Mouse (Mus musculus) right cerebral cortex, postnatal 4 days (tissue): ENCODE data around the gene Mmp19.
"Not testable (repeated sequence)": the region's sequence is repeated elsewhere in the genome, so short reads cannot be mapped to it uniquely, and the experiment has no call there.

Experiments
- DNase-seq: peaks from one replicate; pipeline ENCODE4 v3.0.0-alpha.2; 2022

The Mmp19 gene

DNA sequence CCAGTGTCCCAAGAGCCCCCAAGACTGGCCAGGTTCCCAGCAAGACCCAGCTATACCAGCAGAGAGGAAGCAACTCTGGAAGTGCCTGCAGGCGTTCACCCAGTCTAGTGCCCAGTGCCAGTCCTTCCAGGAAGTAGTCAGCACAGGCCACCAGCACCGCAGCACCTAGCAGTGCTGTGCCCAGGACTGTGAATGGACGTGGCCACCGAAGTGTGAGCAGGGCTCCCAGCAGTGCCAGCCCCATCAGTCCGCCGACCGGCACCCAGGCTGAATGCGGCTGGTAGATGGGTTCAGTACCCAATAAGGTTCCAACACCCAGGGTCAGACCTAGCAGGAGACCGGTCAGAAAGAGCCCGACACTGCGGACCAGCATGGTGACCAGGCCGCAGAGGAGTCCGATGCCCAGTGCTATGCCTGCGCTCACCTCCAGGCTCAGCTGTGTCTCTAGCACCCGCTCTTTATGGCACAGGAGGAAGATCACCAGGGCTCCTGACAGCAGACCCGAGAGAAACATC, 11.3 kb downstream of the Mmp19 start:
- DNase-seq, result no peak

DNA sequence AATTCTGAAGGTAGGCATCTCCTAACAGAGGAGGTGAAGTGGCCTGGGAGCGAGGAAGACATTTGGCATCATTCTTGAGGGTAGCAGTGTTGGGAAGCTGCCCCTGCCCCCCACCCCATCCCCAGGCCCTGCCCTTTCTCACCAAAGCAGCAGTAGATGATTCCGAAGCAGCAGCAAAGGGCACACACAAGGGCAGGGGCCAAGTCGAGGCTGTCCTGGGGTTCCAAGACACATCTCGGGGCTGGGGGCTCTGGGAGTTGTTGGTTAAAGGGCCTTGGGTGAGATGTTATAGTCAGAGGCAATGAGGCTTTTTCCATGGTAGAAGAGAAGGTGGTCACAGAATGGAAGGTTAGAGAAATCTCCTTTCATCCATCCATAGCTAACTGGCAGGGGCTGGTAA, 12.2 kb downstream of the Mmp19 start:
- no peak for DNase-seq

DNA sequence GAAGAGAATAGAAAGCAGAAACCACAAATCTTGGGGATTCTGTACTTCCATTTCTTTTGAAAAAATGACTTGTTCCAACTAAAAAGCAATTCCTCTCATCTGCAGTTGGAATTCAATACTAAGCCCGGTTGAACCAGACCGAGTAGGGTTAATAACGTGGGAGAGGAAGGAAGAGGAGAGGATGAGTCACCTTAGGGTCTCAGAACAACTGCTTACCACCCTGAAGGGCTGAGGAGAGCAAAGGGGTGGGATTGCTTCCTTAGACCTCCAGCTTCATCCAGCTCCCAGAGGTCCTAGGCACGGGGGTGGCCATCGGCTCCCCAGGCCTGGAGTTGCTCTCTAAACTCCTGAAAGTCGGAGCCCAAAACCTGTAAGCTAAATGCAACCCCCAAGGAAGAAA, 12.7 kb downstream of the Mmp19 start:
- DNase-seq, result no peak

DNA sequence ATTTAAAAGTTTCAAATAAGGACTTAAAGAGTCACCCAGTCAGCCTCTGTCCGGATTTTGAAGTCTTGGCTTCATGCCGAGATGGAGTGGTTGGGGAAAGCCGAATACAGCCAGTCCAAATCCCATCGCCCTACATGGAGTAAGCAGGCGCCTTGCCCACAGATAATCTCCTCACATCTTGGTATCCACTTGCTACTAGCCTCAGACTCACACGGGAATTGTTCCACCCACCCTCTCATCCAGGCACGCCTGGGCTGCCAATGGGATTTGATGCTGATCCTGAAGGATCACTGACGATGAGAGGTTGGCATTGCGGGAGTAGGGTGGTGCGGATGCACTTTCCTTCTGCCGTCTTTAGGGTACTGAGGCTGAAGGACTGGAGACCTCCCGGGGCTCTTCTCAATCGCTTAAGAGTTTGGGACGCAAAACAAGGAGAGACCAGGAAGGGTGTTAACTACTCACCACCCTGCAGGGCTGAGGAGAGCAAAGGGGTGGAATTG, 13.1 kb downstream of the Mmp19 start, which contains the start of gene Dnajc14:
TSS of gene Dnajc14 (plus strand) at position 292 of the 500 bp plus-strand sequence.
- DNase-seq, result peak; percentile 66

DNA sequence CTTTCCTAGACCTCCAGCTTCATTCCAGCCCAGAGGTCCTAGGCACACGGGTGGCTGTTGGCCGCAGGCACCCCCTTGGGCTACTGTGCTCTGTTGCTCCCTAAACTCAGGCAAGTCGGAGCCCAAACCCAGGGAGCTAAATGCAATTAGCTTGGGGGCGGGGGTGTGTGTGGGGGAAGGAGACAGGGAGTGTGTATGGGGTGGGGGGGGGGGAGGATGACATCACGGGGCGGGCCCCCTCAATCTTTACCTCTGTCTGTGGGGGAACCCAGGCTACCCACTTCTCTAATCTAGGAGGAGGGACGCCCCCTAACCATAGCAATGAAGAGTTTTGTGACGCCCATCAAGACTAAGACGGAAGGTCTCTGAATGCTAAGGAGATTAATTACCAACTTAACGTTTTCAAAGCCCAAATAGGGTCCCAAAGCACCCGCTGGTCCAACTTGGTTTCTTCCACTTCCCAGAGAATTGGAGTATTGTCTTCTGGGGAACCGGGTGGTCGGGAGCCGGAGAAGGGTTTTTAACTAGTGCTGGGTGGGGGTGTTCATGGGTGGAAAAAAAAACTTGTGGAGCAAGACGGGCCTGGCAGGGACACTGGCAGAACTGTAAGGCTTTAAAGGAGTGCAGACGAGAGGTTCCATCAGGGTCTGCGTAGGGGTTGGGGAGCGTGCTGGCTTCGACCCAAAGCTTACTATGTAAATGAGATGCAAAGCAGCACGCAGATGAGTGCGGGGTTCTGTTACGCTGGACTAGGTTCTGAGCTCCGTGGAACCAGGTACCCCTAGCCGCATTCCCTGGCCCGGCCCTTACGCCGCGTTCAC, 13.8 kb downstream of the Mmp19 start, which contains the start of gene Tmem198b:
TSS of gene Tmem198b (minus strand) at position 100 of the 821 bp plus-strand sequence.
- peak; percentile 72 for DNase-seq

DNA sequence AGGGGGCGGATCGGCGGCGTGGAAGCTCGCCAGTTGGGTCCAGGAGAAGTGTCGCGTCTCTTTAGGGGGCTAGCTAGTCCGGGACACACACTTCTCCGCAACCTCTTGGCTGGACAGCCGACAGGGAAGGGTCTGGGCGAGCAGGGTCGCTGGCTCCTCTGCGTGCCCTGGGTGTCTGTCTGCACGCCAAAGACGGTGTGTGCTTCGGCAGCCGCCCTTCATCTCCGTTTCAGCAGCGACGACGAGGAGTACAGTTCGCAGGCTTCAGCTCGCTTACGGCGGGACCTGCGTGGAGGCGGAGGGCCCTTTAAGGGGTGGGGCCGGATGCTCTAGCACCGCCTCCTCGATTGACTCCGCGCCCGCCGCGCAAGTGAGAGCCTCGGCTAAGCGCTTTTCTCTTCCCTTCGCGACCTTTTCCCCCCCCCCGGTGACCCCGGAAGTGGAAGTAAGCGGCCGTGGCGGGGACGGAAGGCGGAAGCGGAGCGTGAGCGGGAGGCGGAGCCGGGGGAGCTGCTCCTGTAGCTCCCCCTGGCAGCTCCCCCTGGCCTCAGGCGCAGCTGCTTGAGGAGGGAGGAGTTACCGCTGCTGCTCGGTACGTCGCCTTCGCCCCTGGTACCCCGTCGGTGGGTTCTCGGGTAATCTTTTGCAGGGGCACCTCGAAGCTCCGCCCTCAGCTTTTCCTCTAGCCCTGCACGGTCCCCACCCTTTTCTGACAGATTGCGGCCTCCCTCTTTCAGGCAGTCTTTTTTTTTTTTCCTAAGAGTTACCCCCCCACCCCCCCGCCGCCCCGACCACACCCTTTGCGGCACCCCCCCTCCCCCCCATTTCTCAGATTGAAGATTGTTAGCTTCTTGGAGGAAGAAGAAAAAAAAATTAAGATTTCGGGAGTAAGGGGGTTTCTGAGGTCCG, 14.6 kb downstream of the Mmp19 start:
- peak; percentile 96 for DNase-seq

DNA sequence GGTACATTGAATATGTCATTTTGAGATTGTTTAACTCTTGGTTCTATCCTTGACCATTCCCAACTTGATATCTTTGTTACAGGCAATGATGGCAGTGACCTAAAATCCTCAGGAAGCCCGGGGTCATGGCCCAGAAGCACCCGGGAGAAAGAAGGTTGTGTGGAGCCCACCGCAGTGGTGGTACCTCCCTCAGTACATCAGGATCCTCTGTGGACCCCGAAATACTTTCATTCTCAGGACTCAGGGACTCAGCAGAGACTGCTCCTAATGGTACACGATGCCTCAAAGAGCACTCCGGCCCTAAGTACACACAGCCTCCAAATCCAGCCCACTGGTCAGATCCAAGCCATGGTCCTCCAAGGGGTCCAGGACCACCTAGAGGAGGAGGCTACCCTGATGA, 15.4 kb downstream of the Mmp19 start:
- DNase-seq, result no peak

DNA sequence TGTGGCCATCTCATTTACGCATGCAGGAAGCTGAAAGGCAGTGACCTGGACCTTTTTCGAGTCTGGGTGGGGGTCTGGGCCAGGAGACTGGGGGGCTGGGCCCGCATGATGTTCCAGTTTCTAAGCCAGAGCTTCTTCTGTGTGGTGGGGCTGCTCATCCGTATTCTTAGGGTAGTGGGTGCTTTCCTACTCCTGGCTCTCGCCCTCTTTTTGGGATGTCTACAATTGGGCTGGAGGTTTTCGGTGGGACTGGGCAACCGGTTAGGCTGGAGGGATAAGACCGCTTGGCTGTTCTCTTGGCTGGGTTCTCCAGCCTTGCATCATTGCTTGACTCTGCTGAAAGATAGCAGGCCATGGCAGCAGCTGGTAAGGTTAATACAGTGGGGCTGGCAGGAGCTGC, 16.3 kb downstream of the Mmp19 start:
- DNase-seq, result no peak

DNA sequence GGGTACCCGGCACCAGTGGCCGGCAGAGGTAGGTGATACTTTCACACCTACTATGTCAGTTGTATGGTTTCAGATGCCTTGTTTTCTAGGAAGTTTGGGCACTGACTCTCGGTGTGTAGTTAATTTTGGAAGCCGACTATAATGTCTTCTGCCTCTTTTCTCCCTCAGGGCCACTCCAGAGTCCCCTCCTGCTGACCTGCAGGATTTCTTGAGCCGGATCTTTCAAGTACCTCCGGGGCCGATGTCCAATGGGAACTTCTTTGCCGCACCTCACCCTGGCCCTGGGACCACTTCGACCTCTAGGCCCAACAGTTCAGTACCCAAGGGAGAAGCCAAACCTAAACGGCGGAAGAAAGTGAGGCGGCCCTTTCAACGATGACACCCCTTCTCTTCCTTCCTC, 26.3 kb downstream of the Mmp19 start, which contains the start of gene Sarnp:
TSS of gene Sarnp (plus strand) at position 301 of the 400 bp plus-strand sequence.
- DNase-seq, result no peak

DNA sequence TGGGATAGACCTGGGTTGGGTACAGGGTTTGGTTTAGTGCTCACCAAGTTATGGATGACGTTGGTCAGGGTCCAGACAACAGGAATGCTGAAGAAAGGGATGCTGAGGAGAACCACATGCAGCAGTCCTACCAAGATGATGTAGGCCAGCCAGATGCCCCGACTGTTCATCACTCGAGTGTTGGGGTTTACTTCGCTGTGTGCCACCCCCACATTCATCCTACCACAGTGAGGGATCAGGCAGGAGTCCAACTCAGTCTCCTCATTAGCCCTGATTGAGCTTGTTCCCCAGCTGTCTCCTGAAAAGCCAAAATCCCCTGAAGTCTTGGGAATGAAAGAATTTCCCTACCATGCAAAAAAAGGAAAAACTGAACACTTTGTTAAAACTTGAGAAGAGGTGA, 29.5 kb downstream of the Mmp19 start:
- DNase-seq, result no peak

DNA sequence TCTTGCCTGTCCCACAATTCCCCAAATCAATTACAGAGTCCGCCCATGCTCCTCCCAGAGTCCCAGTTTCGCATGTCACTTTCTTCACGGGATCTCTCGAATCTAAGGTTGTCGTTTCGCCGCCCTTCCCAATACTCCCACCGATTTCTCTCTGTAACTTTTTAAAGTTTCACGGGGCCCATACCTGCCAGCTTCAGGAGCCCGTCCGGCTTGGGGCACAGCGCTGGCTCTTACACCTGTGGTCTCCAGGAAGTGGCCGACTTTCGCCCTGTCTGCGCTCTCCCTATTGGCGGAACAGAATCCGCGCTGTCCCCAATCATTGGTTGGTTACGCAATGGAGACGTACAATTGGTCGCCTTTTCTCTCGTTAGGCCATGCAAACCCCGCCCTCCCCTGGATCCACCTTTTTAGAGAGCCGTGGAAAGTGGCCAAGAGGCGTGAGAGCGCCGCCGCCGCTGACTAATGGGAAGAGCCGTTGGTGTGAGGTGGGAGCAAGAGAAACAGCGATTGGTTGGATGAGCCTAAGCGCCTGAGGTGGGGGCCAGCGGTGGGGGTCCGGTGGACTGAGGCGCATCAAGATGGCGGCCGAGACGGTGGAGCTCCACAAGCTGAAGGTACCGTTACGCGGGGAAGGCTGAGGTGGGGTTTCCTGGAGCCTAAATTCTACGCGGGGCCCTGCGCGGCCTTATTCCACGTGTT, 30.8 kb downstream of the Mmp19 start, which contains the start of gene Ormdl2:
TSS of gene Ormdl2 (minus strand) at position 288 of the 699 bp plus-strand sequence.
- DNase-seq, result peak; percentile 99

DNA sequence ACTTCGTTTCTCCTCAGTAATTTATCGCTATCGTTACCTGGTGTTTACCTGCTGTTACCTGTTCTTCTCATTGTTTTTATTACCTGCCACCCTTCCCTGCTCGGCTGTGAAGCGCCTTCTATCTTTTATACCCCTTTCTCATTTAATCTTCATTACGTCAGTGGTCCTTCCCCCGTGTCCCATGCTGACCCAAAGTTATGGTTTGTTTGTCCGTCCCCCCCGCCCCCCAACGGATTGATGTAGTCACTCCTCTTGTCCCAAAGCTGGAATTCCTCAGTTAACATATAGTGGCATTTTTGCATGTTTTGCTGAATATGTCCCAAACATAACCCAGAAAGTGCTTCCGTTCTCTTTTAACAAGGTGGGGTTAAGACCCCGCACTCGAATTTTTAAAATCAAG, 31.4 kb downstream of the Mmp19 start:
- DNase-seq, result no peak

DNA sequence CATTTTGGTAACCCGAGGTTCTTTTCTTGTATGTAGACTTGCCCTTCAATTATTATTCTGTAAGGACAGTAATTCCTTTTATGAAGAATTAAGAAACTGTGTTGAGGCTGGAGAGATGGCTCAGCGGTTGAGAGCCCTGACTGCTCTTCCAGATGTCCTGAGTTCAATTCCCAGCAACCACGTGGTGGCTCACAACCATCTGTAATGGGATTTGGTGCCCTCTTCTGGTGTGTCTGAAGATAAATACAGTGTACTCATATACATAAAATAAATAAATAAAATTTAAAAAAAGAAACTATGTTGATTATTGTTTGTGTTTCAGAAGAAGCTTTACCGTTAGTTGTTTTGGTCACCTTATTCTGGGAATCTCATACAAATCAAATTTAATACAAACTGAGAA, 32.4 kb downstream of the Mmp19 start:
- not testable (repeated sequence) for DNase-seq

DNA sequence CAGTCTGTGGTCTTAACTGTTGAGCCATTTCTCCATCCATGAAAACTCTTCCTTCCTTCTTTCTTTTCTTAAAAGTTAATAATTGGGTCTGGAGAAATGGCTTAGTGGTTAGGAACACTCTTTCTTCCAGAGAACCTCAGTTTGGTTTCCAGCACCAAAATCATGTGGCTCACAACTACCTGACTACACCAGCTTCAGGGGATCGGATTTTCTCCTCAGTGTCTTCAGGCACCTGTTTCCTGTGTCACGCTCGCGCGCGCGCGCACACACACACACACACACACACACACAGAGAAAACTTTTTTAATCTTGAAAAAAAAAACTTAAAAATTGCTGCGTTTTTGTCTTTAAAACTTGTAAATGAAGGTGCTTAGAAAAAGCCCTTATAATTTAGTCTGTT, 33.1 kb downstream of the Mmp19 start:
- no peak for DNase-seq

DNA sequence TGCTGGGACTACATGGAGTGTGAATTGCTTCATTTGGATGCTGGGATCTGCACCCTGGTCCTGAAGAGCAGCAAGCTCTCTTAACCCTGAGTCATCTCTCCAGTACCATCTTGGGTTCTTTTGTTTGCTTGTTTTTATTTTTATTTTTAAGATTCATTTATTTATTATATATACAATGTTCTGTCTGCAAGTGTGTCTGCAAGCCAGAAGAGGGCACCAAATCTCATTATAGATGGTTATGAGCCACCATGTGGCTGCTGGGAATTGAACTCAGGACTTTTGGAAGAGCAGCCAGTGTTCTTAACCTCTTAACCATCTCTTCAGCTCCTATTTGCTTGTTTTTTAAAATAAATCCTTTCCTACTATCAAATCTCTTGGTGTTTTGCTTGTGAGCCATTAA, 46.7 kb downstream of the Mmp19 start:
- DNase-seq, result no peak

DNA sequence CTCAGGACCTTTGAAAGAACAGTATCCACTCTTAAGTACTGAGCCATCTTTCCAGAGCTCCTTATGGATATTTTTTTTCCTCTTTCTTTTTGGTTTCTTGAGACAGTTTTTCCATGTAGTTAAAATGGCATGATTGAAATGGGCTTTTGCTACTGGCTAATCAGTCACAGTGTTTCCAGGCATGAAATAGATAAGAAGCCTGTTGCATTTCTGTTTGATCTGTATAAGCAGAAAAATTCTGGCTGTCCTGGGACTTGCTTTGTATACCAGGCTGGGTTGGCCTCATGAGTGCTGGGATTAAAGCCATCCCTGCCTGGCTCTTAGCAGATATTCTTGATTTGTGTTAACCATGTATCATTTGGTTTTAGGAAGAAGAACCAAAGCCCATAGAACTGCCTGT, 48.7 kb downstream of the Mmp19 start:
- DNase-seq, result no peak

DNA sequence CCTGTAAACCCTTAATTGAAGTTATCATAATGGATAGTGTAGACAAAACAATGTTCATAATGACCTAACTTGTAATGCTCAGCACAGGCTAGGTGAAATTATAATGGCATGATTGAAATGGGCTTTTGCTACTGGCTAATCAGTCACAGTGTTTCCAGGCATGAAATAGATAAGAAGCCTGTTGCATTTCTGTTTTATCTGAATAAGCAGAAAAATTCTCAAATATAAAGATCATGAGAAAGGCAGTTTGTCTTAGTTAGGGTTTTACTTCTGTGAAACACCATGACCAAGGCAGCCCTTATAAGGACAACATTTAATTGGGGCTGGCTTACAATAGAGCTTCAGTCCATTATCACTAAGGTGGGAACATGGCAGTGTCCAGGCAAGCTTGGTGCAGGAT, 49.9 kb downstream of the Mmp19 start:
- no peak for DNase-seq

DNA sequence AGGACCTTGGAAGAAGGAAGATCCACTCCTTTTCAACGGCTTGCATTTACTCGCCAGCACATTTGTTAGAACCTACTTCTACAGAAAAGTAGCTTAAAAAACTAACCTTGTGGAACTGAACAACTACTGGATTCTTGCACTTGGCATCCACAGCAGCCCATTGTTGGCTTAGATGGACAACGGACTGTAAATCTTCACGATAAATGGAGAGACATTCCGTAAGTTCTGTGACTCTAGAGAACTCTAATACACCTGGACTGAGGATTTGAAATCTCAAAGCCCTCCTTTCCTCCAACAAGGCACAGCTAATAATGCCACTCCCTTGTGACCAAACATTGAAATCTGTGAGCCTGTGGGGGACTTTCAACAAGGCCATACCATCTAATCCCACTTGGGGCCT, 52.5 kb downstream of the Mmp19 start:
- no peak for DNase-seq

DNA sequence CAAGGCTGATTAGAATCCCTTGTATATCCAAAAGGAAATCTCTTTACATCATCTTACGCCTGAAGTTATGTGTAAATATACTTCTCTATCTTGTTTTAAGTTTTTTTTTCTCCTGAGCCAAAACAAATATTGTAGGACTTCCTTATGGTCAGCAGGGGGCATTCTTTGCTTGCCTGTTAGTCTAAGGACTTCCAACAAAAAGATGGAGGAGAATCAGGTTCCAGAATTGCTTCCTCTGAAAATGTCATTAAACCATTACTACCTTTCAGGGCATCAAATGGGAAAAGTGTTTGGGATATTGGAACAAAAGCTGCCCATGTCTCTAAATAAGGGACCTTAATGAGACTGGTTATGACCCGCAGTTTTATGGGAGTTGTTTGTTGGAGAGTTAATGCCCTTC, 54.8 kb downstream of the Mmp19 start:
- no peak for DNase-seq

DNA sequence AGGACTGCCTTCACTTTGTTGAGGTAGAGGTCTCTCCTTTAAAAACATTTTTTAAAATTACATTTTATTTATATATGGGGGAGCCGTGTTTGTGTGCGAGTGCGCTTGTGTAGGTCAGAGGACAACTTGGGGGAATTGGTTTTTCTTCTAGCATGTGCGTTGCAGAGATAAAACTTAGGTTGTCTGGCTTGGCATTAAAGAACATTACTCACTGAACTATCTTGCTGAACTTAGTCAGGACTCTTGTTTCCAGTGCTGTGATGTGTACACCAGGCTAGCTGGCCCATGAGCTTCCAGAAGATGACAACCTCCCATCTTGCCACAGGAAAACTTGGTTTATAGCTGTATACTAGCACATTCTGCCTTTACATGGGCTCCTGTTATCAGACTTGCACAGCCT, 56.0 kb downstream of the Mmp19 start:
- DNase-seq, result no peak

DNA sequence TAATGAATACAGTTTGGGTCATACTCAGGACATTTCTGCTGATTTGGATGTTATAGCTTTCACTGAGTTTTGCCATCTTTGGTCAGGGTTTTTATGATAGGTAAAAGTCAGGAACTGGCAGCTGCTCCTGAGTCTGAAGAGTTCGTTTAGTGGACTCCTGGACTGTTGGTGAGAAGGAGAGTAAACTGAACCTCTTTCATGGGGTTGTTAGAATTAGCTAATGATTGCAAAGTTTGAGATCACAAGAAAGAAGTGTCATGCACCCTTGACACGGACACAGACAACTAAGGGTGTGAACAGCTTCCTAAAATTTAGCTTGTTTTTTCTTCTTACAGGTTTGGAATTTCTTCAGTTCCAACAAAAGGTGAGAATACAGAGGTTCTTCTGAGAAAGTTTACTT, 57.7 kb downstream of the Mmp19 start:
- no peak for DNase-seq

DNA sequence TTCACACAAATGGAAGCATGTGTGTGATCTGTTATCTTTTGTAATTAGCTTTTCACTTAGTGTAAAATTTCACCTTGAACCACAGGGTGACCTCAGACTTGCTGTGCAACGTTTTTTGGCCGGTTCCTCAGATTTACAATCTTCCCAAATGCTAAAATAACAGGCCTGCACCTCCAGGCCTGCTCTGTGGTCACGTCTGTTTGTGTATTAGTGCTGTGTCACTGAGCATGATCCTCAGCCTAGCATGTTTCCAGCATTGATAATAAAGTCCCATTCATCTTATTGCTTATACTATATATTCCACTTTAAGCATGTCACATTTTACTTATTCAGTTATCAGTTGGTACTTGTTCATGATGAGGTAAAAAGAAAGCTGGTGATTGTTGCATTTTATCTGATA, 59.6 kb downstream of the Mmp19 start:
- DNase-seq, result no peak
